Mouse (Mus musculus) 416B (cell line): ENCODE data around the gene Pip5k1c.

ENCODE experiments used
- DNase-seq: peaks from one replicate; pipeline ENCODE4 v3.0.0; 2011; ENCODE audit warnings: low read depth

Pip5k1c gene

DNA sequence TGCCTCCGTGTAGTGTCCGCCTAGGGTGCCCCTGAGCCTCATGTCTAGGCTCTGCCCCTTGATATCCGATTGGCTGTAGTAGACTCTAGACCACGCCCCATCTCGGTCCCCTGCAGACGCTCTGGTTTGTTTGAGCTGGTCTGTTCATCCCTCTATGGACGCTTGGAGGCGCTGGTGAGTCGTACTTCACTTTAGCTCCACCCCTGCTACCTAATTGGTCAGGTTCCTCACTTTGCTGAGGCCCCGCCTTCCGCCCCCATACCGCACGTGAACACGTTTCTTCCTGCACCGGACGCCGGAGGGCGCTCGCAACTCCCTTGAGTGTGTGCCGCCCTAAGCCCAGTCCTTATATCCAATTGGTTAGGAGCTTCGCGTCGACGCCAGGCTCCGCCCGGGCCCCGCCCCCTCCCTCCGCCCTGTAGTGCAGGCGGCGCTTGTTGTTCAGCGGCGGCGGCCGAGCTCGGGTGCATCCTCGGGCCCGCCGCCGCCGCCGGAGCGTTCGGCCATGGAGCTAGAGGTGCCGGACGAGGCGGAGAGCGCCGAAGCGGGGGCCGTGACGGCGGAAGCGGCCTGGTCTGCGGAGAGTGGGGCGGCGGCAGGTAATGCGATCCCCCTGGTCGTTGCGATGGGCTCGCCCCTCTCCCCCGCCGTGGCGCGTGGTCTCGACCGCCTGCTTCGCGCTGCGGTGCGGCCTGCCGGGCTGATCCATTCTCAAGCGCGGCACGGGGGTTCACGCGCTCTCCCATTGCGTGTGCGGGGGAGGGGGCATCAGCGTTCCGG lies at the start of gene Pip5k1c:
Gene Pip5k1c (plus strand): TSS at position 410 of the 780 bp plus-strand sequence.
- DNase-seq = peak; percentile 100

DNA sequence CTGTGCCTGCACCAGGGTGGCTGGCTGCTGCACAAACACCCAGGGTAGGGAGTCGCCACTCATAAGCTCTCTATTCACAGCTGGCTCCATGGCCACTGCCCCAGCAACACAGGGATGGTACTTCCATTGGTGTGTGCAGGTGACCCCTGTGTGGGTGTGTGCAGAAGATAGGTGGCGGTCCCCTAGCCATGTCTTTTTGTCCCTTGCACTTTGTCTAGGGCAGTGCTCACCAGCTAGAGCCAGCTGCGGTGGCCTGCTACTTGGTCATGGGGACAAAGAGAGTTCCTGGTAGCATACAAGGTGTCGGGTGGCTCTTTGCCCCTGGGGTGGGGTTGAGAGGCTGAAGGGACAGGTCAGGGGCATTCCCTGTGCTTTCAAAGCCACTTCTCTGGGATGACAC lies 48.6 kb upstream of the Pip5k1c start:
- DNase-seq = no peak

DNA sequence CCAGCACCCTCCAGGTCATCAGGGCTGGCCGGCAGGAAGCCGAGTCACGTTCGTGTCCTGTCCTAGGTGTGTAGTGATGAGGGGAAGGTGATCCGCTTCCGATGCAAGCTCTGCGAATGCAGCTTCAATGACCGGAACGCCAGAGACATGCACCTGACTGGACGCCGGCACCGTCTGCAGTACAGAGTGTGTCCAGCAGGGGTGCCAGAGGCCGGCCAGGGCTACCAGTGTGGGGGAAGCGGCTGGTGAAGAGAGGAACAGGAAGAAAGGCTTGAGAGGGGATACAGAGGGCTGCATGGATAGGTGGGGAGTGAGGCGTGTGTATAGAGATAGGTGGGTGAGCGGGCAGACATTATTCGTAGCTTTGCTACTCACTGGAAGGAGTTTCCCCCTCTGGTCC lies 48.2 kb upstream of the Pip5k1c start:
- peak; percentile 68 for DNase-seq

DNA sequence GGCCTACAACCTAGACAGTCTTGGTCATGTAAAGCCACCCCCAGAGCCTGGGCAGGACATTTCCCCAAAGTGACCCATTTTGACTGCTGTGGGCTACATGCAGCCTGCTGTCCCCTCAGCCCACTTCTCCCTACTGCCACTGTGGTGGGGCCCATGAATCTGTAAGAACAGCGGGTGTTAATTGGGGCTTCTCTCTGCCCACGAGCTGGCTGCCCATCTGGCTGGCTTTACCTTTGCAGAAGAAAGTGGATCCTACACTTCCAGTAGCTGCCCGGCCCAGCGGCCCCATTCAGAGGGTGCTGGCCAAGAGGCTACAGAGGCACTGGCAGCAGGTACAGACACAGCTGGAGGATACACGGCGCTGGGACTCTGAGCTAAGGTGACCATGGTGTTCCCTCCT lies 47.6 kb upstream of the Pip5k1c start:
- DNase-seq = no peak

DNA sequence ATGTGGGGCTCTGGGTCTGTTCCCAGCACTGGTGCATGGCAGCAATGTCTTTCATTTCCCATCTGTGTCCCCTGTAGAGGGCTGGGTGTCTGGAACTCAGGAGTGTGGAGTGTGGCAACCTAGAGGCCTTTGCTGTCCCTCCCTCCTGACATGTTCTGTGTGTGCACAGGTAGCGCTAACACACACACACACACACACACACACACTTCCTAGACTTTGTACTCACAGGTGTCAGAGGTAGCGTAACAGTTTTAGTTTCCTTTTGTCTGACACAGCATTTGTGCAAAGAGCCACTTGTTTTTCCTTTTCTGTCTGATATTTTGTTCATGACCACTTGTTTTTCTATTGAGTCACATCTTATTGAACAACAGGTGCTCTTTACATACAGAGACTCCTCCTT lies 45.0 kb upstream of the Pip5k1c start:
- no peak for DNase-seq

DNA sequence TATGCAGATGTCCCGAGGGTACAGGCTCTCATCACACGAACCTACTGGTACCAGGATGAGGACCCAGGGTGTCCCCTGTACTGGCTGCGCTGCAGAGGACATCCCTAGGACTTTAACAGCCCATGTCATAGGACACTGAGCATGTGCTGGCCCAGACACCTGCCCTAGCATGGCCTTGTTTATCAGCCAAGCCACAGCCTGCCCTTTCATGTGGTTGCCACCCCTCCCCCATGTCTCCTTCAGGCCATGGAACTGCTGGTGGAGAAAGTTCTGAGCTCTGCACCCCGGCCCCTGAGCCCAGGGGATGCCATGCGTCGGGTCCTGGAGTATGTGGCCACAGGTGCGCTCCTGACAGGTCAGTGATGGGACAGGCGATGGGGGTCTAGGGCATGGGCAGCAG lies 43.3 kb upstream of the Pip5k1c start:
- no peak for DNase-seq

DNA sequence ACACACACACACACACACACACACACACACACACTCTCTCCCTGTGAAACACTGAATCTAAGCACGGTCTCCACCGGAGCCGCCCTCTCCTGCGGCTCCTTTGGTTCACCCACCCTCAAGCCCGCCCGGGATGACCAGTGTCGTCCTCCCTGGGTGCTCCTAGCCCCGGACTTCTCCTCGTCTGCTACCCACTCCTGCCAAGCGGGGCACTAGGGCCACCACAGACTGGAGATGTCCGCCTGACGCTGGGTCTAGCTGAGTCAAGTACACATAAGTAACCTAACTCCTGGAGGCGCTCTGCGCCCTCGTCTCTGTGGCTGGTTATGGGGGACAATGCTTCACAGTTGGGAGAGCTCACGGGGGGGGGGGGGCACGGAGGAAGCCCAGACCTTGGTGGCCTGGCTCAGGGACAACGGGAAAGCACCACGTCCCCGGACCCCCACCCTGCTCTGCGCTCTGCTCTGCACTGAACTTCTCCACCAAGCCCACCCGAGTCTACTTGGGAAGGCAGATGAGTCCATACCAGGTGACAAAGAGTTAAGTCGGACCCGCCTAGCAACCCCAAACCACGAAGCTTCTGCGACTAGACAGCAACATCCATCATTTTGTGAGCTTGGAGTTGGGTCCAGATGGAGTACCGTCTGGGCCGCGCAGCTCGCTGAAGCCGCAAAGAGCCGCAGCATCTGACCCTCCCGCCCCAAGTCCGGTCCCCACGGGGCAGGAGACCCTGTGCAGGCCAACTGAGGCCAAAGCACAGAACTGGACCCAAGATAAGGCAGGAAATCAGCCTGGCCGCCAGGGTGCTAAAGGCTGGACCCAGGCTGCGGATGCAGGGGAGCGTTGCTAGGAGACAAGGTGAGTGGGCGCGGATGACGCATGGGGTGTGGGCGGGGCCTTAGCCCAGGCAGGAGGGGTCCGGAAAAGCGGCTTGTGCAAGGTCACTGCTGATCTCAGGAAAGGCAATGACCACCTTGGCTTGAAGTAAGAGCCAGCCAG lies 40.0 kb upstream of the Pip5k1c start, which contains the start of gene Matk:
Gene Matk (plus strand): TSS at position 512 of the 996 bp plus-strand sequence.
- no peak for DNase-seq

DNA sequence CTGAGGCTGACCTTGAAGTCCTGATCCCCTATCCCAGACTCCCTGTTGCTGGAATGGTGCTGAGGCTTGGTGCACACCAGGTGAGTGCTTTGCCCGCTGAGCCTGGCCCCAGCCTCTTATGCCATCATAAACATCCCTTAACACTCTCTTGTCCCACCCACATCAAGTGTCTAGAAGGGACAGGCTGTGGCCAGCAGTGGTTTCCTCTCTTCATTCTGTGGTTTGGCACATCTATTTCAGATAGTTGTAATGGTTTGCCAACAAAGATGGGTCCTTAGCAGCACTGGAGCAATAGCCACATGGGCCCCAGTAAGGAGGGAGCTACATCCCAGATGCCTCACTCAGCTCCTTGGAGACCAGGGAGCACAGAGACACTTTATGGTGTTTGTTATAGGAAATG lies 37.9 kb upstream of the Pip5k1c start:
- DNase-seq = peak; percentile 85

DNA sequence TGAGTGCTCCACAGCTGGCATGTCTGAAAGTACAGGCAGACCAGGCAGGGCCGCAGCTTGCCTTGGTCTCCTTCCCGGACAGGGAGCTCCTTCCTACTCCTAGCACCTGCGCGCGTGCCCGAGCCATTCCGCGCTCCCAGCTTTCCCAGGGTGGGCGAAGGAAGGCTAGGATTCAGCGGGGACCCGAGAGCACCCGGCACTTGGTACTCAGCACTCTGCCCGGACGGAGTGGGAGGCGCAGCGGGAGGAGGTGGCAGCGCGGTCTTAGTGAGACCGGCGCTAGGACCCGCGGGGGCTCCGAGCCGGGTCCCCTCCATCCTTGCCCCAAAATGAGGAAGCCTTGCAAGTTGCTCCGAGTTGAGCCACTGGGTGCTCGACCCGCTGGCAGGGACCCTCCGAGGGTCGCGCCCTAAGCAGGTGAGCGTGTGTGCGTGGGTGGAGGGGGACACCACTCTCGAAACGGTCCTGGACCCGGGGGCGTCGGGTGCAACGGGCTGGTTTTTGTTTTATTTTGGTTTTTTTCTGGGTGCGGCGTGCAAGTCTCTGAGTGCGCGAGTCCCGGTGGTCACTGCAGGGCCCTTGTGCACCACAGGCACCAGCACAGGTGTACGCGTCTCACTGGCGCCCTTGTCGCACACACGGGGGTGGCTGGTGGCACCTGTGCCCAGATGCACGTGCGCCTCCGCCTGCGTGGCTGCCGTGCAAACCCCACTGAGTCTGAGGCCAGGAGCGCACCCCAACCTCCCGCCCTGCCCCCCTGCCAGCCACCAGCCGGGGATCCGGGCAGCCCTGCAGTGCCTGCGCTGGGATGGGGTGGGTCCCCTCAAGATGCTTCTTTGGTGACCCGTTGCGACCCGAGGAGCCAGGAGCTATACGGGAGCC lies 35.4 kb upstream of the Pip5k1c start:
- no peak for DNase-seq

DNA sequence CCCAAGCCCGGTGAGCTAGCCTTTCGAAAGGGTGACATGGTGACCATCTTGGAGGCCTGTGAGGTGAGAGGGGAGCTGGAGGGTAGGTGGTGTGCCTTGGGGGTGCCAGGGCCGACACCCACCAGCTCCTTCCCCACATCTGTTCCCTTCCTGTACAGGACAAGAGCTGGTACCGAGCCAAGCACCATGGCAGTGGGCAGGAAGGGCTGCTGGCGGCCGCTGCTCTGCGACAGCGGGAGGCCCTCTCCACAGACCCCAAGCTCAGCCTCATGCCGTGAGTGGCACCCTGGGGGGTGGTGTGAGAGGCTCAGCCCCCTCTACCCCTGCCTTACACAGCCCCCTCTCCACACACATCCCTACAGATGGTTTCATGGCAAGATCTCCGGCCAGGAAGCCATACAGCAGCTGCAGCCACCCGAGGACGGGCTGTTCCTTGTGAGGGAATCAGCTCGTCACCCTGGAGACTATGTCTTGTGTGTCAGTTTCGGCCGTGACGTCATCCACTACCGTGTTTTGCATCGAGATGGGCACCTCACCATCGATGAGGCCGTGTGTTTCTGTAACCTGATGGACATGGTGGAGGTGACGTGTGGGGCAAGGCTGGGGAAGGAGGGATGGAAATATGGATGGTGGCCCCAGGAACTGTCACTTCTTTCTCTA lies 33.4 kb upstream of the Pip5k1c start:
- DNase-seq = no peak

DNA sequence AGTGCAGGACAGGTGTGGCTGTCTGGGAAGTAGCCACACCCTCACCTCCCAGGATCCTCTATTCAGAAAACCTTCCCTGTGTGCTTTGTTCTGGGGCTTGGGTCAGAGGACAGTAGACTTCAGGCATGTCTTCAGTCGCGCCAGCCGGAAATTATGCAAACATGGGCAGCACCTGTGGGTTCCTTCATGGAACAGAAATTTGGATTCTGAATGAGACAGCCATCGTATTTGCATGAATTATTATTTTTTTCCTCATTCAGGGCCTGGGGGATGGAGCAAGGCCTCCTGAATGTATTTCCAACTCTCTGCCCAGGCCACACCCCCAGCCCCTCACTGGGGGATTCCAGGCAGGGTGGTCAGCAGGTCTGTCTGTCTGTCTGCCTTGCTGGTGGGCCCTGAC lies 31.7 kb upstream of the Pip5k1c start:
- no peak for DNase-seq

DNA sequence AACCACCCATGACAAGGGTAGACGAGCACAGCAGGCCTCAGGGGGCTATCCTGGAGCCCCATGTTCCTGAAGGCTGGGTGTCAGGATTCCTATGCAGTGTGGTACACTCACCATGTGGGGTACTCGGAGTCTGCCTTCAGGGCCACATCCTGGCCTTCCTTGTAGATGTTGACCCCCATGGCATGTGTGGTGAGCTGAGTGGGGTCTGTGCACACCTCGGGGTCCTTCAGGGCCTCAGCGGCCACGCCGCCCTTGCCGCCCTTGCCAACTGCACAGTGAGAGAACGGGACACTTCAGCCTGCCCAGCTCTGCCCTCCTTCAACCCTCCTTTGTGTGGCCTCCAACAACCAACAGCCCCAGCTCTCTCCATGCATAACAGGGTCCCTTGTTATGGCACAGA lies 27.2 kb upstream of the Pip5k1c start:
- no peak for DNase-seq

DNA sequence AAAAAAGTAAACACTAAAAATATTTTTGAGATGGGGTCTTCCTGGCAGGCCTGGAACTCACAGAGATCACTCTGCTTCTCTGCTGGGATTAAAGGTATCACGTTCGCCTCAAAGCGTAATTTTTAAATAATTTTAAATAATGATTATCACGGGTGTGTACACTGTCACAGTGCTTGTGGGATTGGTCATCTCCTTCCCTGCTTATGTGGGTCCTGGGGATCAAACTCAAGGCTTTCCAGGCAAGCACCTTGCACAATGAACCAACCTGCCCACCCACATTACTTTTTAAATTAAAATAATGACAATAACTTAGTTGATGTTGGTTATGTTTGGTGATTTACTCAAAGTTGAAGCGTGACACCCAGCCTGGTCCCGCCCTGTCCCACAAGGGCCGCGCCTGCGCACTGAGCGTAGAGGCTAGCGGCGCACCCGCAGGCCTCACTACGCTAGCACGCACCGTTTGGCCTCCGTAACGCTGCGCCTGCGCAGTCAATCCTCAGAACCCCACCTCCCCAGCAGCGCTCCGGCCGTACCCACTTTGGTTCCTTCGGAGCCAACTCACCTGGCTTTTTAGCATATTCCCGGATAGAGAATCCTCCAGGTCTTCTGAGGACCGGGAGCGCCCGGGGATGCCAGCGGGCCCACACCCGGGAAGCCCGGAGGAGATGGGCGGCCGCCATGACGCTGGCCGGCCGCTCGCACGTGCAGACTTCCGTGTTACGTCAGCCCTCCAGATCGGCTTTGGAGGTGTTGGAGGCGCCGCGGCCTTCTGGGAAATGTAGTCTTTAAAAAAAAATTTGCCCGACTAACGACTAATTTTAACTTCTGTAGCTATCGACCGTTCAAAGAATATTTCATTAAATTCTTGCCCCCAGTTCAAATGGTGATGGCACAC lies 26.3 kb upstream of the Pip5k1c start, which contains the start of the genes Mrpl54 and Apba3:
Gene Mrpl54 (minus strand): TSS at position 724 of the 895 bp plus-strand sequence.
Gene Apba3 (plus strand): TSS at position 750 of the 895 bp plus-strand sequence.
- peak; percentile 98 for DNase-seq

DNA sequence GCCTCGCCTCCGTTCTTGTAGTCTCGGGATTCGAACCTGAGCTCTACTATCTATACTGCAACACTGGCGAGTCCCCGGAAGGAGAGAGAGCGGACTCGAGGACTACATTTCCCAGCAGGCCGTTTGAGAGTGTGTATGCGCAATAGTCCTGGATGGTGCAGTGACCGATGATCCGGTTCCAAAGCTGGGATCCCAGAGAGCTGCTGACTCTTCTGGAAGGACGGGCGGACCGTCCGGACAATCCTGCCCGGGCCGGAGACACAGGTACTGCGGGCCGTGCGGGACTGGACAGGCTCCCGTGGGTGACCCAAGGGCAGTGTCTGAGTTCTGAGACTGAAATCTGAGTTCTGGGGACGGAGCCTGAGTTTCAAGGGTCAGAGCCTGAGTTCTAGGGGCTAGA lies 24.7 kb upstream of the Pip5k1c start:
- peak; percentile 93 for DNase-seq

DNA sequence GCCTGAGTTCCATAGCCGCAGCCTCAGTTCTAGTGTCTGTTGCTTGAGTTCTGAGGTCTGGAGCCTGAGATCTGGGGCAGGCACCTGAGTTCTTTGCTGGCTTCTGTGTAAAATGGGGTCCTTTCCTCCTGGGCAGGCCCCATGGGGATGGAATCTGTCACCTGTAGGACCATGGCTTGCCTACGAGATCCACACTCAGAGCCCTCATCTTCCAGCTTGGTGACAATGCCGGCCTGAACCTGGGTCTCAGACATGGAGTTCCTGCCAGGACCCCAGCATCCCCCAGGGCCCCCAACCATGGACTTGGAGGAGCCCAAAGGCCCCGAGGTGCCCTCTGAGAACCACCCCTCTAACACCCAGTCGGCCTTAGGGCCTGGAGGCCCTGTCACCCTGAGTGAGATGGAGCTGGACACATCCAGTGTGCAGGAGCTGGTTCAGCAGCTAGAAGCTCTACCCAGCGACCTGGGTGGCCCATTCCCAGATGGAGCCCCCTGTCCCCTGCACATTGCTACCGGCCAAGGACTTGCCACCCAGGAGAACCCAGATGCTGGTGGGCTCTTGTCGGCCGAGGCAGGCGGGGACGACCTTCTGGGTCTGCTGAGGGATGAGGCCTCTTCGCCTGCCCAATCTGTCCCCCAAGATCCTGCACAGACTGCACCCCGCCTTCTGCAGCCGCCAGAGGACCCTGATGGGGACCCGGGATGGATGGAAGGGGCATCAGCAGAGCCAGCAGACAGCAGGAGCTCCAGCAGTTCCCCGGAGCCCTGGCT lies 23.9 kb upstream of the Pip5k1c start:
- no peak for DNase-seq

DNA sequence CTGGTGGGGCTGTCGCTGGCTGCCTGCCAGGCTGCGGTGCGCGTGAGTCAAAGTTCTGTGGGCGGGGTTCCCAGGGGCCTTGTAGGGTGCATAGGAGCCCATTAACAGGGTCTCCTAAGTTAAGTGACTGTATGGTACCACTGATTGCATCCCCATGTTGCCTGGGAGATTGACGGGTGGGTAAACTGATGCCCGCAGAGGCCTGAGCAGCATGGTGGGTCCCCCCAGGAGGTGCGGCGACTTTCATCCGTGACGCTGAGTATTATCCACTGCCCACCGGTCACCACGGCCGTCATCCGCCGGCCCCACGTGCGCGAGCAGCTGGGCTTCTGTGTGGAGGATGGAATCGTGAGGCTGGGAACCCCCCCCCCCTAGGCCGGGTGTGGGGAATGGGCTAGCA lies 20.4 kb upstream of the Pip5k1c start:
- no peak for DNase-seq

DNA sequence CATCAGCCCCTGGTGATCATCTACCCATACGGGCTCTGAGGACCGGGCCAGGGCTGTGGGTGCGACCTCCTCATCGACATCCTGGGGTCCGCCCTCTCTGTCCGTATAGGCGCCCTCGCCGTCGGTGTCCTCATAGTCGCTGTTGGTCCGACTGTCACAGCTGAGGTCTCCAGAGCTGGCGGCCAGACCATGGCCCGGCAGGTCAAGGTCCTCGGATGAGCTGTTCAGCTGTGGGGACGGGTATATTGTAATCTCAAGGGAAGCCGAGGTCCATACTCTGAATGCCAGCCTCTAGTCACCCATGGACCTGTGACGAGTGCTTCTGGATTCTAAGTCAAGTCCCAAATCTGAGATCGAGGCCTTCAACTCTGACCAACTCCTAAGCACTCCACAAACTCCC lies 18.9 kb upstream of the Pip5k1c start:
- no peak for DNase-seq

DNA sequence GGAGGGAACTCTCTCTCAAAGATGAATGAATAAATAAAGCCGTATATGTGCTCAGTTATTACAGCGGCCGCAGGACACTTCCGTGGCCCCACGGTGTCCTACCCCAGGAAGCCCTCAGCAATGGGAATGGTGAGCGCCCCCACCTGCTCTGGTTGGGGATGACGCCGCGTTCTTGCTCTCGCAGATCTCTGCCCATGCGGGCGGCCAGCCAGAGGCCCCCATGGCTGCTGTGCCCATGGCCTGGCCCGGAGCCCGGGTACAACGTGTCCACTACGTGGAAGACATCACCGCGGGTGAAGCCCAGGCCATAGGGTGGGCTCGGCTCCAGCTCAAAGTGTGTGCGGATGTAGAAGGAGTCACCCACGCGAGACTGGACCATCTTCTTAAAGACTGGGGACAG lies 15.1 kb upstream of the Pip5k1c start:
- no peak for DNase-seq

DNA sequence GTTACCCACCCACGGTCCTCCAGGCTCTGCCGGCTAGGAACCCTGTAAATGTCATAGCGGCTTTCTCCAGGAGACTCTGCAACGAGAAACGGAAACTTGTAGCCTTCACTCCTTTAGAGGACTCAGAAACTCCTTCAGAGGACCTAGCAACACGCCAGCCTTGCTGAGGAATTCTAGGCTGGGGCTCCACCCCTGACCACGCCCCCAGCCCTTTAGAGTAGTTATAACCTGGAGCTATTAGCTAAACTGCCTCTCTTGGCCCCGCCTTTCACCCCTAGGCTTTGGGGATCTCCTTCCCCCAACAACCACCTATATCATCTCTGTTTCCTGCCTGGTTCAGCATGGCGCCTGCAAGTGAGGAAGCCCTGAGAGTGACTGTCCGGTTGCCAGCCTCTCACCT lies 13.3 kb upstream of the Pip5k1c start:
- DNase-seq = no peak
